Mouse (Mus musculus) embryonic fibroblast, embryonic 13.5 days (primary cell): ENCODE data around the gene Skiv2l. TPM values are rescaled to one million over a fixed set of nuclear protein-coding genes. Genes with fewer than 3 reads are reported as not detected.
"Not testable (repeated sequence)": the region's sequence is repeated elsewhere in the genome, so short reads cannot be mapped to it uniquely, and the experiment has no call there.

Experiments used
- H3K27ac ChIP-seq: 2 replicates; pipeline ENCODE4 v1.5.1; 2012; ENCODE audit warnings: low read length, control low read depth, inconsistent platforms; ENCODE audit not compliant: insufficient read depth
- H3K4me1 ChIP-seq: 2 replicates; pipeline ENCODE4 v1.6.1; 2011; ENCODE audit warnings: low read length; ENCODE audit not compliant: control insufficient read depth, insufficient read depth
- H3K4me3 ChIP-seq: 2 replicates; pipeline ENCODE4 v1.5.1; 2011; ENCODE audit warnings: mild to moderate bottlenecking, control low read depth, low read length; ENCODE audit not compliant: insufficient read depth
- CTCF ChIP-seq: IDR thresholded peaks from 2 replicates; pipeline ENCODE4 v1.5.1; 2011; ENCODE audit warnings: mild to moderate bottlenecking, control low read depth, low read length, moderate library complexity, borderline replicate concordance; ENCODE audit not compliant: insufficient read depth
- POLR2A ChIP-seq: IDR thresholded peaks from 2 replicates; pipeline ENCODE4 v1.6.1; 2011; ENCODE audit warnings: low read depth, mild to moderate bottlenecking, control low read depth, low read length, moderate library complexity
- polyA plus RNA-seq: library from polyadenylated mRNA; stranded (reverse); fragments of >200 nt; gene quantifications from 2 replicates; pipeline ENCODE4 v1.2.4, GENCODE M21; 2011; ENCODE audit warnings: low read depth; ENCODE audit not compliant: missing spikeins, insufficient read length

The Skiv2l gene
- polyA plus RNA-seq, 1 experiment, result 27.7 TPM

DNA sequence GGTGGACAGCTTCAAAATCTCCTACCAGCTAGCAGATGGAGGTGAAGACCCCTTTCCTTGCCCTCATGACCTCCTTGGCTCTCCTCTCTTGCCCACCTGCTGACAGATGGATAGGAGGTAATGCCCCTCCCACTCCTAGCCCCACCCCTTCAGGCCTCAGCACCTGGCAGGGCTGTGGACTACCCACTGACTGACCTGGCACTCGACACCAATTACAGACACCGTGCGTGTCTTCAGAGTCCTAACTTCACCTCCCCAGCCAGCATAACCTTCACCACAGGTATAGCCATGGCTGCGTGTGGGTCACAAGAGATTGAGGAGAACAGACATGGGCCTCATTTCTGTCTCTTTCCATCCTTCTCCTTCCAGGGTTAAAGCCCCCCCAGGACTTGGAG lies 50.5 kb downstream of the Skiv2l start:
- H3K4me3 ChIP-seq, result no peak overlapping the region
- no peak overlapping the region for H3K27ac ChIP-seq
- TF ChIP-seq POLR2A (no peak), CTCF (no peak)
- no peaks in the 10 kb centered on the region for H3K4me1 ChIP-seq

DNA sequence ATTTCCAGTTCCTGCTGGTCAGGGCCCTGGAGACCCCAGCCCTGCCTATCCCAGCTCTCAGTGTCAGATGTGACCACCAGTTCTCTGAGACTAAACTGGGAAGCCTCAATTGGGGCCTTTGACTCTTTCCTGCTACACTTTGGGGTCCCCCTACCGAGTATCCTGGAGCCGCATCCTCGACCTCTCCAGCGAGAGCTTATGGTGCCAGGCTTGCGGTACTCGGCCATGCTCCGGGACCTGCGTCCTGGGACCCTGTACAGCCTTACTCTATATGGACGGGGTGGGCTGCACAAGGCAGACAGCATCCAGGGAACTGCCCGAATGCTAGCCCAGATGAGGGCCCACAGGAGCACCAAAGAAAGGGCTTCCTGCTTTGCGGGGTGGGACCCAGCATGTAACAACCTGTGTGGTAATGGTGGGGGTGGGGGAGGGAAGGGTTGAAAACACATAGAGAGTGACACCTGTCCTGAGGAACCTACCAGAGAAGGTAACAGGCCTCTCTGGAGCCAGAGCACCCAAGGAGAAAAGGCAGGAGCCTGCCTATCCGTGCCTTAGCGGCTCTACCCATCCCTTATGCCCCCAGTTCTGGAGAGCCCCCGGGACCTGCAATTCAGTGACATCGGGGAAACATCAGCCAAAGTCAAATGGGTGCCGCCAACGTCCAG lies 51.0 kb downstream of the Skiv2l start:
- no peak for TF ChIP-seq POLR2A
- no peak for TF ChIP-seq CTCF
- Histone ChIP-seq H3K27ac (no peak overlapping the region), H3K4me3 (no peak overlapping the region), H3K4me1 (no peaks in the 10 kb centered on the region)

DNA sequence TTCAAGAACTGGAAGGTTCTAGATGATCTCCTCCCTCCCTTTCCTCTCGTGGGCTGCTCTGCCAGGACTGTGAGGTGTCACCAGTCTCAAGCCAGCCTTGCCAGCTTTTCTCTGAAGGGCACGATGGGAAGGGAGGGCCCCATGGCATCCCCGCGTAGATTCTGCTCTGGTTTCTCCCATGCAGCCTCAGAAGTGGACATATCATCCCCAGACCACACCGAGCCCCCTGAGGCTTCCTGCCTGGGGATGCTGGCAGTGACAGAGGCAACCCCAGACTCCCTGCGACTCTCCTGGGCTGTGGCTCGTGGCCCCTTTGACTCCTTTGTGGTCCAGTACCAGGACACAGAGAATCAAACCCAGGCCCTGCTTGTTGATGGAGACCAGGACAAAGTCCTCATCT lies 51.9 kb downstream of the Skiv2l start:
- not testable (repeated sequence) for H3K27ac ChIP-seq, H3K4me1 ChIP-seq, H3K4me3 ChIP-seq

DNA sequence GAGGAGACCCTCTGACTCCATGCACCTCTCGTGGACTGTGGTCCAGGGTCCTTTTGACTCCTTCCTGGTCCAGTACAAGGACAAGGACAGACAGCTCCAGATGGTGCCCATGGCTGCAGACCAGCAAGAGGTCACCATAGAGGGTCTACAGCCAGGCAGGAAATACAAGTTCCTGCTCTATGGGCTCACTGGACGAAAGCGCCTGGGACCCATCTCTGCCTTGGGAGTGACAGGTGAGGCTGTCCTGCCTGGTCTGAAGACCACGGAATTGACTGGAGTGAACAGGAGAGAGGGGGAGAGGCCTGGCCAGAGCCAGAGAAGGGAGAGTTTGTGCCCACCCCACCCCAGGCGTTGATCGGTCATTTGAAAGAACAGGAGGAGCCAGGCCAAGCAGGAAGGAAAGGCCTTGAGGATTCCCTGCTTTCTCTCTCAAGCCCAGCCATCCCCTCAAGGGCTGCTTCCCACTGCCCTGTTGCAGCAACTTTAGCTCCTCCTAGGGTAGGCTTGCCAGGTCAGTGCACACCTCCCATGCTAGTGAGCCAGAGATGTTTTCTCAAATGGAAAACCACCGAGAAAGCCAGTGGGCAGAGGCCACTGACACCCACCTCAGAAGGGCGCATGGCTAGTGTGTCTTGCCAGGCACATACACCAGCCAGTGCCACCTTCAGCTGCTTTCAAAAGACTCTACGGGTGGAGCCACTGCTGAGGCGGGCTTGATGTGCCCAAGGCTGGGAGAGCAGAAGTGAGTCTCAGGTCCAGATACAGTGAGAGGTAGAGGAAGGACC lies 52.6 kb downstream of the Skiv2l start:
- H3K27ac ChIP-seq, H3K4me3 ChIP-seq, H3K4me1 ChIP-seq: not testable (repeated sequence)

DNA sequence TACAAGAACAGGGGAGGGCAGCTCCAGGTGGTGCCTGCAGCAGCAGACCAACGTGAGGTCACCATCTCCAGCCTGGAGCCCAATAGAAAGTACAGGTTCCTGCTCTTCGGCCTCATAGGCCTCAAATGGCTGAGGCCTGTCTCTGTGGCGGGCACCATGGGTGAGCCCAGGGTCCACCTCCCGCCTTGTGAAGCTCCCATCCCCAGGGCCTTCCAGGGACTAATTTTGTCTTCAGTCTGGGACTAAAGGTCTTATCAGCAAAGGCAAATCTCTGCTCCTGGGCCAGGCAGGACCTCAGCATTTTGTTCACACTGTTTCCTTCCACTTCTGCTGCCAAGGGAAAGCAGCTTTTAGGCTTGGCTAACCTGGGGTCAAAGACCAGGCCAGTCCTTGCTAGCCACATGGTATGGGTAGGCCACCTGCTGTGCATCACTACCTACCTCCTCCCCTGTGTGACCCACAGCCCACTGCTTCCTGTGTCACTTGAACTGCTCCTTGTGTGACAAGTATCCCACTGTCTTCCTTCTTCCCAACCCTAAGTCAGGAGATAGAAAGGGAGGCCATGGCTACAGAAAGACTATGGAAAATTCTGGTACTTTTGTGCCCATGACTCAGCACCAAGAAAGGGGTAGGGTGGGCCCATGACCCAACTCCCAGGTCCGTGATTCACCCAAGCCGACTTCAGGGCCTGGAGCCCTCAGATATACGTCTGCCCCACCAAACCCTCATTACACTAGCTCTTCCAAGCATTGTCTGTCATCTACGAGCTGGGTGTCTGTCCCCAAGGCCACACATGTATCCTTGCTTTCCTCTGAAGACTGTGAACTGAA lies 53.5 kb downstream of the Skiv2l start:
- TF ChIP-seq POLR2A (no peak), CTCF (no peak)

DNA sequence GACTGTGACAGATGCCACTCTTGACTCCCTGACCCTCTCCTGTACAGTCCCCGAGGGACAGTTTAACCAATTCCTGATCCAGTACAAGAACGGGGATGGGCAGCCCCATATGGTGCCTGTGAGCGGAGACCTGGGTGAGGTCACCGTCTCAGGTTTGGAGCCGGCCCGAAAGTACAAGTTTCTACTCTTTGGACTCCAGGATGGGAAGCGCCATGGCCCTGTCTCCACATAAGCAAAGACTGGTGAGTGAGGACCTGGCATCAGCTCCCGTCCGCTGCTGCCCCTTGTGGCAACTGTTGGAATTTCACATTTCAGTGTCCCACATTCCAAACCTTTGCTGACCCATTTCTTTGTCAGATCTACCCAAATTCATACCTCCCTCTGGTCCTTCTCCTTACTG lies 54.4 kb downstream of the Skiv2l start:
- Histone ChIP-seq H3K27ac (no peak overlapping the region), H3K4me1 (no peaks in the 10 kb centered on the region), H3K4me3 (no peak overlapping the region)
- TF ChIP-seq POLR2A (no peak), CTCF (peak; percentile 23; the same call in 1 of the 2 replicates)

More for the DNA sequence above, 53.5 kb downstream of the Skiv2l start:
- H3K4me1 ChIP-seq, result no peaks in the 10 kb centered on the region
- no peak overlapping the region for H3K27ac ChIP-seq
- no peak overlapping the region for H3K4me3 ChIP-seq

DNA sequence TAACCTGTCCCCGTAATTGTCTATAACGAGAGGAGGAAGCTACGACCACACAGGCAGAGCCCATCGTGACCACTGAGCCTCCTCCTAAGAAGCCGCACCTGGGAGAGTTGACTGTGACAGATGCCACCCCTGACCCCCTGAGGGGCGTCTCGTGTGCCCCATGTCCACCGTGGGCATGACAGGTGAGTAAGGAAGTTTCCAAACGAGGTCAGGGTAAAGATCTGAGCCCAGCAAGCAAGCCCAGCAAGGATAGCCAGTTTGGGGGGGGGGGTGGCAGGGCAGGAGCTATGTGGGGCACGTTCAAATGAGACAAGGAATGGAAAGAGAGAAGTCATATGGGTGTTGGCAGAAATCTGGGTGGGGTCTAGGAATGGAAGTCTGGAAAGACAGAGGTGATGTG lies 55.0 kb downstream of the Skiv2l start:
- no peaks in the 10 kb centered on the region for H3K4me1 ChIP-seq
- no peak overlapping the region for H3K27ac ChIP-seq
- TF ChIP-seq POLR2A, result no peak
- TF ChIP-seq CTCF, result no peak
- H3K4me3 ChIP-seq, result no peak overlapping the region

Other genes starting within 250 kb of the Skiv2l start
- 34.1 and 41.0 TPM in 2 replicates for gene Rnf5, start 246.5 kb downstream of the Skiv2l start, polyA plus RNA-seq
- gene Agpat1, start 245.9 kb downstream of the Skiv2l start, polyA plus RNA-seq, result 97.5 and 109 TPM in 2 replicates
- 0.48 and 0.51 TPM in 2 replicates for gene Egfl8, start 234.2 kb downstream of the Skiv2l start, polyA plus RNA-seq
- 28.2 and 32.3 TPM in 2 replicates for gene Ppt2, start 221.7 kb downstream of the Skiv2l start, polyA plus RNA-seq
- 0.53 TPM in 1 of 2 replicates, not detected in the other for gene Prrt1, start 220.7 kb downstream of the Skiv2l start, polyA plus RNA-seq
- 17.9 and 20.2 TPM in 2 replicates for gene Fkbpl, start 205.4 kb downstream of the Skiv2l start, polyA plus RNA-seq
- gene Atf6b, start 203.1 kb downstream of the Skiv2l start, polyA plus RNA-seq, result 65.2 and 83.8 TPM in 2 replicates
- 0.19 and 0.20 TPM in 2 replicates for gene Tnxb, start 179.7 kb downstream of the Skiv2l start, polyA plus RNA-seq
- 0.58 and 2.1 TPM in 2 replicates for gene C4b, start 106.3 kb downstream of the Skiv2l start, polyA plus RNA-seq
- gene Cyp21a1, start 45.6 kb downstream of the Skiv2l start, polyA plus RNA-seq, result not detected in 2 replicates
- 17.9 and 19.2 TPM in 2 replicates for gene Stk19, start 13.3 kb downstream of the Skiv2l start, polyA plus RNA-seq
- 21.9 and 25.0 TPM in 2 replicates for gene Dxo, start 13.2 kb downstream of the Skiv2l start, polyA plus RNA-seq
- 31.5 and 34.7 TPM in 2 replicates for gene Nelfe, start 181 bp upstream of the Skiv2l start, polyA plus RNA-seq
- gene Cfb, start 12.3 kb upstream of the Skiv2l start, polyA plus RNA-seq, result 0.26 TPM in 1 of 2 replicates, not detected in the other
- gene Zbtb12, start 29.3 kb upstream of the Skiv2l start, polyA plus RNA-seq, result 12.3 and 16.2 TPM in 2 replicates
- 0.58 TPM in 1 of 2 replicates, not detected in the other for gene Gm20547, start 31.8 kb upstream of the Skiv2l start, polyA plus RNA-seq
- gene C2, start 48.1 kb upstream of the Skiv2l start, polyA plus RNA-seq, result 3.0 and 6.6 TPM in 2 replicates
- 84.7 and 94.2 TPM in 2 replicates for gene Ehmt2, start 48.3 kb upstream of the Skiv2l start, polyA plus RNA-seq
- not detected in 2 replicates for gene Slc44a4, start 64.3 kb upstream of the Skiv2l start, polyA plus RNA-seq
- 10.0 and 11.3 TPM in 2 replicates for gene Neu1, start 81.0 kb upstream of the Skiv2l start, polyA plus RNA-seq
- 20.9 and 36.6 TPM in 2 replicates for gene Hspa1b, start 109.0 kb upstream of the Skiv2l start, polyA plus RNA-seq
- gene Gm20481, start 119.7 kb upstream of the Skiv2l start, polyA plus RNA-seq, result not detected in 2 replicates
- 6.0 and 6.5 TPM in 2 replicates for gene Hspa1a, start 121.9 kb upstream of the Skiv2l start, polyA plus RNA-seq
- not detected in 2 replicates for gene Hspa1l, start 122.5 kb upstream of the Skiv2l start, polyA plus RNA-seq
- 74.8 and 93.3 TPM in 2 replicates for gene Lsm2, start 131.7 kb upstream of the Skiv2l start, polyA plus RNA-seq
- 81.3 and 85.7 TPM in 2 replicates for gene Vars, start 150.8 kb upstream of the Skiv2l start, polyA plus RNA-seq
- 0.12 and 0.26 TPM in 2 replicates for gene Vwa7, start 166.4 kb upstream of the Skiv2l start, polyA plus RNA-seq
- gene Sapcd1, start 177.8 kb upstream of the Skiv2l start, polyA plus RNA-seq, result not detected in 2 replicates
- 1.2 and 2.8 TPM in 2 replicates for gene Msh5, start 196.5 kb upstream of the Skiv2l start, polyA plus RNA-seq
- 266 and 360 TPM in 2 replicates for gene Clic1, start 199.8 kb upstream of the Skiv2l start, polyA plus RNA-seq
- gene Ddah2, start 208.8 kb upstream of the Skiv2l start, polyA plus RNA-seq, result 46.4 and 52.8 TPM in 2 replicates
- not detected in 2 replicates for gene Ly6g6c, start 215.2 kb upstream of the Skiv2l start, polyA plus RNA-seq
- gene Mpig6b, start 216.0 kb upstream of the Skiv2l start, polyA plus RNA-seq, result 0.22 TPM in 1 of 2 replicates, not detected in the other
- not detected in 2 replicates for gene Ly6g6e, start 226.7 kb upstream of the Skiv2l start, polyA plus RNA-seq
- not detected in 2 replicates for gene Ly6g6d, start 227.9 kb upstream of the Skiv2l start, polyA plus RNA-seq
- not detected in 2 replicates for gene Ly6g6f, start 235.4 kb upstream of the Skiv2l start, polyA plus RNA-seq
- 31.8 and 33.9 TPM in 2 replicates for gene Abhd16a, start 239.1 kb upstream of the Skiv2l start, polyA plus RNA-seq